Mouse (Mus musculus) G1E (cell line): ENCODE measurements at regions not wholly inside any gene's neighbourhood (a gene's known extent, or its start where the extent isn't known, plus 50 kb on each side); places are given as distances from the start of the nearest gene placed in this dataset.

Source experiments
- ATAC-seq: 2 replicates; pipeline ENCODE4 v1.8.0; 2016; ENCODE audit warnings: mild to moderate bottlenecking; ENCODE audit not compliant: insufficient number of reproducible peaks, poor library complexity, low FRiP score, severe bottlenecking; ENCODE audit errors: extremely low read depth
- DNase-seq: peaks from one replicate; pipeline ENCODE4 v3.0.0; 2012; ENCODE audit warnings: low spot score
- H3K27me3 ChIP-seq: 2 replicates; pipeline ENCODE4 v1.6.1; 2012; ENCODE audit warnings: mild to moderate bottlenecking, low read length, inconsistent platforms; ENCODE audit not compliant: insufficient read depth
- H3K36me3 ChIP-seq: replicated peaks from 2 replicates; pipeline ENCODE3; 2012; ENCODE audit warnings: mild to moderate bottlenecking, inconsistent platforms
- H3K4me1 ChIP-seq: 2 replicates; pipeline ENCODE4 v1.6.1; 2012; ENCODE audit warnings: low read depth, low read length, inconsistent platforms, mixed read lengths; ENCODE audit not compliant: insufficient read depth
- H3K4me3 ChIP-seq: 2 replicates; pipeline ENCODE4 v1.5.1; 2012; ENCODE audit warnings: low read depth, mild to moderate bottlenecking, inconsistent platforms, low read length, moderate library complexity, mixed read lengths
- H3K9me3 ChIP-seq: replicated peaks from 2 replicates; pipeline ENCODE4 v1.6.1; 2012; ENCODE audit warnings: inconsistent platforms
- CTCF ChIP-seq: IDR thresholded peaks from 2 replicates; pipeline ENCODE4 v1.5.1; 2012; ENCODE audit warnings: low read depth, low read length, inconsistent platforms, mixed read lengths
- GATA1 ChIP-seq: IDR thresholded peaks from 2 replicates; pipeline ENCODE4 v1.6.1; 2012; ENCODE audit warnings: borderline replicate concordance, low read length, inconsistent platforms, mixed read lengths
- GATA2 ChIP-seq: IDR thresholded peaks from 2 replicates; pipeline ENCODE4 v1.6.1; 2012; ENCODE audit warnings: low read depth, low read length, inconsistent platforms, borderline replicate concordance
- POLR2AphosphoS5 ChIP-seq: IDR thresholded peaks from 2 replicates; pipeline ENCODE4 v1.6.1; 2012; ENCODE audit warnings: low read depth, low read length, inconsistent platforms; ENCODE audit not compliant: insufficient replicate concordance
- TAL1 ChIP-seq: conservative IDR thresholded peaks from 2 replicates; pipeline ENCODE4 v1.6.1; 2012; ENCODE audit warnings: low read depth, low read length, inconsistent platforms, mixed read lengths

DNA sequence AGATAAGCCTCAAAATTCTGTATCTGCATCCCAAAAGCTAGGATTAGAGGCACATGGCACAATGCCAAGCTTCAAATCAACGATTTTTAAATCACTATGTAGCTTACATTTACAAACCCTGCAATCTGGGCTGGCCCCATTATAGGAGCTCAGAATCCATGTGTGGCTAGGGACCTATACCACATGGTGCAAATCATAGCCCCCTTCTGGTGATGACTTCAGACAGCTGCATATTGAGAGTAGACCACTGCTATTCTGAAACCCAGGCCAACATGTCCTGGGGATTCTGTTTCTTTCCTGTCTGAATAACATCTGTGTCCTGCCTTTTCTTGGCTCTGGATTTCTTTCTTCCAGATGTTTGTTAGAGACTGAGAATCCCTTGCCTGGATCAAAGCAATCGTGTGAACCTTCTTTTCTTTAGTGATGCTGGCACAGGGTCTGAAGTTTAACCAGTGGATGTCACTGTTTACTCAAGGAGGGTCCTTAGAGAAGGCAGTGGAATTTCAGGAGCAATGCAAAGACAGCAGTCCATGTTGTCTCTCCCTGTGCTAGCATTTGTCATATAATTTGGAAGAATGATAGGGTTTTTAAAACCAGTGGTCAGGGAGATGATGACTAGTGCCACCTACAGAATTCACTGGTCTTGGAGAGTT lies 171.7 kb upstream of the Ghitm start:
- no peak for ATAC-seq
- Histone ChIP-seq H3K27me3 (no peaks in the 10 kb centered on the region), H3K4me1 (no peaks in the 10 kb centered on the region)

DNA sequence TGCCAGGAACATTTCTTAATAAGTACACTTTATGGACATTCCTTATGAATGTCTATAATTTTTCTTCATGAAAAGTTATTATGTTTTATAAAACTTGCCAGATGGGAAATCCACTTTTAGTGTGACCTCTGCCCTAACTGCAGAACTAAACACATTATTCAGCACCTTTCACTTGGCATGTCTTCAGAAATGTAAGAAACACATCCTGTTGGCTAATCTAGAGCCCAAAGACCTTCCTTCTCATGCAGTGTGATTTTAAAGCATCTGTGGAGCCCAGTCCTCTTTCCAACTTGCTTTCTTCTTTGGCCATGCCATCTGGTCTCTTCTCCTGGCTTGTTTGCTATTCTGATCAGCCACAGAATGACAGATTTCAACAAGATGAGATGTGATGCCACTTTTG lies 163.6 kb upstream of the Ghitm start:
- Histone ChIP-seq H3K4me3 (no peak overlapping the region), H3K4me1 (no peaks in the 10 kb centered on the region), H3K27me3 (no peaks in the 10 kb centered on the region), H3K9me3 (no peaks in the 10 kb centered on the region), H3K36me3 (no peaks in the 10 kb centered on the region)
- DNase-seq (no peak), ATAC-seq (no peak)
- TF ChIP-seq GATA2, result no peak
- no peak for TF ChIP-seq TAL1
- no peak for TF ChIP-seq GATA1
- no peak for TF ChIP-seq POLR2AphosphoS5
- TF ChIP-seq CTCF, result no peak

More for the DNA sequence above, 171.7 kb upstream of the Ghitm start:
- H3K9me3 ChIP-seq, result no peaks in the 10 kb centered on the region
- no peak overlapping the region for H3K4me3 ChIP-seq
- TF ChIP-seq POLR2AphosphoS5, result no peak
- TF ChIP-seq TAL1, result no peak
- no peak for TF ChIP-seq GATA2
- no peak for TF ChIP-seq GATA1
- TF ChIP-seq CTCF, result no peak
- DNase-seq, result no peak
- no peaks in the 10 kb centered on the region for H3K36me3 ChIP-seq

DNA sequence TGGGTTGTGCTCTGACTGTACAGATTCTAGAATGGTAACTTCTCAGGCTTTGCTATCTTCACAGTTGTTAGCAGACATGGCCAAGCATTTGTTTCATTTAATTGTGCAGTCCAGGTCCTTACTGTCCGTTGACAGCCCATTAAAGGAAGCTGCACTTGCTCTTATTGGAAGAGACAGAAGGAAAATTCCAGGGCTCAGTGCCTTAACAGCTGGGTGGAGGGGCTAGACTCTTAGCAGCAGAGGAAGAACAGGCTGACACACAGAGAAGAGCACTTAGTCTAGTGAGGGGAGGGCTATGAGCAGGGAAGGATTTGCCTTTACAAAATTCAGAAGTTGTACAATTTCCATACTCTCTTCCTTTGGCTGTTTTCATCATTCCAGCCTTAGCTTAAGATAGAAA lies 161.5 kb upstream of the Ghitm start:
- no peak for TF ChIP-seq CTCF
- no peak for TF ChIP-seq POLR2AphosphoS5
- no peak for TF ChIP-seq TAL1
- TF ChIP-seq GATA2, result no peak
- TF ChIP-seq GATA1, result no peak

DNA sequence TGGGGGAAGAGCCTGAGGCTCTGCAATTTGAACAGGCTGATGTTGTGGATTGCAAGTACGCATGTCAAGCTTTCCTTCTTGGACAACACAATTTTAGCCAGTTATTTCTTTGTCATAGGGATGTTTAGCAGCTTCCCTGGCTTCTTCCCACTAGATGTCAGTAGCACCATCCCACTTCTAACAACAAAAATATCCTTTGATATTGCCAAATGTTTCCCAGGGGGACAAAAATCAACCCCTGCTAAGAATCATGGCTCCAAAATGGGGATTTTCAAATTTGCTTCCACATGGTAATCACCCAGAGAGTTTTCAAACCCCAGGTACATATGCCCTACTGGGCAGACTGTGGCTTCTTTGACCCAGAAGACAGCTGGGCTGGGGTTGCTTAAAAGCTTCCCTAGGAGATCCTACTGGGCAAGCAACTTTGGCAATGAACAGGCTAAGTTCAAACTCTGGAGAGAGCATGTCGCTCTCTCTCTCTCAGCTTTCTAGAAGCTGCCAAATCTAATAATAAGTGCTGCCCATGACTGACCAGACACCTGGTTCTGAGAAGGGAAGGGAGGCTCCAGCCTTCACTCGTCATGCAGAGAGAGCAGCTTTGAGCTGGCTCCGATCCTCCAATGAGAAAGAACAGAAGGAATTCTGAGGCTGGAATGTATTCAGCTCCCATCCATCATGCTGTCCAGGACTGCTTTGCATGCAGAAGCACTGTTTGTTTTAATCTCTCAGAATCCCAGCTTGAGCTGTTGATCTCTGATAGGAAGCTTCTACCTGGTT lies 157.2 kb upstream of the Ghitm start:
- TF ChIP-seq GATA1 (no peak), POLR2AphosphoS5 (no peak), CTCF (no peak), GATA2 (no peak), TAL1 (no peak)
- no peak overlapping the region for H3K4me3 ChIP-seq
- H3K9me3 ChIP-seq, result no peaks in the 10 kb centered on the region
- H3K36me3 ChIP-seq, result no peaks in the 10 kb centered on the region
- no peaks in the 10 kb centered on the region for H3K4me1 ChIP-seq
- no peak for ATAC-seq
- H3K27me3 ChIP-seq, result no peaks in the 10 kb centered on the region
- no peak for DNase-seq

More for the DNA sequence above, 161.5 kb upstream of the Ghitm start:
- Histone ChIP-seq H3K36me3 (no peaks in the 10 kb centered on the region), H3K27me3 (no peaks in the 10 kb centered on the region), H3K9me3 (no peaks in the 10 kb centered on the region), H3K4me3 (no peak overlapping the region), H3K4me1 (no peaks in the 10 kb centered on the region)
- no peak for DNase-seq
- no peak for ATAC-seq

DNA sequence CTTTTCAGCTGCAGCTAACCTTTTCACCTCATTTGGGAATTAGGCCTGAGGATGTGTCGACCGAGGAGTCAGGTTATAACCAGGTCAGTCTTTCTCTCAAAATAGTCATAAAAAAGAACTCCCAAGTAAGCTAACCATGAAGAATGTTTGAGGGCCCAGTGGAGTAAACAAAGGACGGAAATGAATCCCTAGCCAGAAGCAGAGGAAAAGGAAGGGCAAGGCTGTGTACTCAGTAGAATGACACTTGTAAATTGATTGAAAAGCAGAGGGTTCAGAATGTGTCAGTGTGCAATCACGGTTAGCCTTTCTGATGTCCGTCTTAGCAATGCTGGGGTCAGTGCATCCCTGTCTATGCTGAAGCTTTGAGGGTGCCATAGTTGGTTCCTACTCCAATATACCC lies 149.3 kb upstream of the Ghitm start:
- DNase-seq (no peak), ATAC-seq (no peak)
- TF ChIP-seq POLR2AphosphoS5 (no peak), TAL1 (no peak), GATA1 (no peak), GATA2 (no peak), CTCF (no peak)
- H3K27me3 ChIP-seq, result no peaks in the 10 kb centered on the region
- H3K4me3 ChIP-seq, result no peak overlapping the region
- no peaks in the 10 kb centered on the region for H3K36me3 ChIP-seq
- no peaks in the 10 kb centered on the region for H3K4me1 ChIP-seq
- H3K9me3 ChIP-seq, result no peaks in the 10 kb centered on the region

DNA sequence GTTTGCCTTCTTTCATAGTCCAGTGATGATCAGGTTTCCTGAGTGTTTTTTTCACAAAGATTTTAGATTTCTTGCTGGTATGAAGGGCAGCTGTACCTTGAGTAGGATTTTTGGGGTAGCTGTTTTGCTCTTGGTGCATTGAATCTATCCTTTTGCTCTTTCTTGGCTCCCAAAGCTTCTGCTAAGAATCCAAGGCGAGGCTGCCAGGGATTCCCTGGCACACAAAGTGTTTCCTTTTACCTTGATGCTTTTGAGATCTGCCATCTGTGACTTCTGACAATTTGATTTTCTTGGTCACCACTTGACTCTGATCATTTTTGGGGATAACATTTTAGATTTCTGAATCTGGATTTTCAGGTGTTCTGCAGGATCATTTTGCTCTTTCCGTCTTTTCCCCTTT lies 144.3 kb upstream of the Ghitm start:
- Histone ChIP-seq H3K4me1 (no peaks in the 10 kb centered on the region), H3K9me3 (no peaks in the 10 kb centered on the region), H3K36me3 (no peaks in the 10 kb centered on the region), H3K27me3 (no peaks in the 10 kb centered on the region), H3K4me3 (no peak overlapping the region)
- ATAC-seq (no peak), DNase-seq (no peak)
- TF ChIP-seq CTCF (no peak), POLR2AphosphoS5 (no peak), TAL1 (no peak), GATA1 (no peak), GATA2 (no peak)
